Mouse (Mus musculus): ENCODE measurements around the gene Hist1h3c.

Hist1h3c gene

GRCm38 (mm10) chr13:23738041-23738440 is 7.4 kb downstream of the Hist1h3c start:
- TF ChIP-seq NANOG (IDR thresholded peaks at IDR 0.05; ENCODE audit: borderline replicate concordance, low read length) (no peak), POU5F1 (IDR thresholded peaks at IDR 0.05; ENCODE audit: borderline replicate concordance, low read length) (no peak), CTCF (conservative IDR thresholded peaks at IDR 0.05; ENCODE audit: low read length) (no peak)
- Histone ChIP-seq H3K27me3 (ENCODE audit: insufficient read depth, low read length) (no peaks in the 10 kb centered on the region), H3K4me1 (replicated peaks; ENCODE audit: low read depth, low read length) (peaks cover 16% of the 10 kb centered on the region), H3K4me3 (replicated peaks; ENCODE audit: low read length) (peak overlapping the region; percentile 81), H3K9me3 (ENCODE audit: low read length) (no peaks in the 10 kb centered on the region), H3K36me3 (ENCODE audit: insufficient read depth, low read length) (no peaks in the 10 kb centered on the region)

GRCm38 (mm10) chr13:23737091-23737490 is 8.3 kb downstream of the Hist1h3c start:
- Histone ChIP-seq H3K36me3 (ENCODE audit: insufficient read depth, low read length) (no peaks in the 10 kb centered on the region), H3K27me3 (ENCODE audit: insufficient read depth, low read length) (no peaks in the 10 kb centered on the region), H3K4me3 (replicated peaks; ENCODE audit: low read length) (no peak overlapping the region), H3K4me1 (replicated peaks; ENCODE audit: low read depth, low read length) (peaks cover 13% of the 10 kb centered on the region), H3K9me3 (ENCODE audit: low read length) (no peaks in the 10 kb centered on the region)
- TF ChIP-seq POU5F1 (IDR thresholded peaks at IDR 0.05; ENCODE audit: borderline replicate concordance, low read length) (no peak), CTCF (conservative IDR thresholded peaks at IDR 0.05; ENCODE audit: low read length) (no peak)

GRCm38 (mm10) chr13:23732156-23732804 is 13.1 kb downstream of the Hist1h3c start:
- Histone ChIP-seq H3K9me3 (ENCODE audit: low read length) (no peaks in the 10 kb centered on the region), H3K4me1 (replicated peaks; ENCODE audit: low read depth, low read length) (peaks cover 9% of the 10 kb centered on the region), H3K4me3 (replicated peaks; ENCODE audit: low read length) (no peak overlapping the region), H3K36me3 (ENCODE audit: insufficient read depth, low read length) (no peaks in the 10 kb centered on the region), H3K27me3 (ENCODE audit: insufficient read depth, low read length) (peaks cover 15% of the 10 kb centered on the region)
- TF ChIP-seq POU5F1 (IDR thresholded peaks at IDR 0.05; ENCODE audit: borderline replicate concordance, low read length) (no peak), CTCF (conservative IDR thresholded peaks at IDR 0.05; ENCODE audit: low read length) (peak; percentile 68), NANOG (IDR thresholded peaks at IDR 0.05; ENCODE audit: borderline replicate concordance, low read length) (no peak)

GRCm38 (mm10) chr13:23730479-23730878 is 14.9 kb downstream of the Hist1h3c start:
- peaks cover 17% of the 10 kb centered on the region for H3K27me3 ChIP-seq (ENCODE audit: insufficient read depth, low read length)
- TF ChIP-seq NANOG (IDR thresholded peaks at IDR 0.05; ENCODE audit: borderline replicate concordance, low read length) (no peak), CTCF (conservative IDR thresholded peaks at IDR 0.05; ENCODE audit: low read length) (no peak), POU5F1 (IDR thresholded peaks at IDR 0.05; ENCODE audit: borderline replicate concordance, low read length) (no peak)
- peaks cover 5% of the 10 kb centered on the region; the same call in 1 of the 2 replicates for H3K4me1 ChIP-seq (replicated peaks; ENCODE audit: low read depth, low read length)
- H3K36me3 ChIP-seq (ENCODE audit: insufficient read depth, low read length): no peaks in the 10 kb centered on the region
- no peak overlapping the region for H3K4me3 ChIP-seq (replicated peaks; ENCODE audit: low read length)
- H3K9me3 ChIP-seq (ENCODE audit: low read length): no peaks in the 10 kb centered on the region

- Histone ChIP-seq H3K36me3 (ENCODE audit: insufficient read depth, low read length) (no peaks in the 10 kb centered on the region), H3K27me3 (ENCODE audit: insufficient read depth, low read length) (peaks cover 17% of the 10 kb centered on the region), H3K9me3 (ENCODE audit: low read length) (no peaks in the 10 kb centered on the region), H3K4me1 (replicated peaks; ENCODE audit: low read depth, low read length) (peaks cover 5% of the 10 kb centered on the region; the same call in 1 of the 2 replicates), H3K4me3 (replicated peaks; ENCODE audit: low read length) (no peak overlapping the region)
- no peak for TF ChIP-seq POU5F1 (IDR thresholded peaks at IDR 0.05; ENCODE audit: borderline replicate concordance, low read length)
- no peak for TF ChIP-seq NANOG (IDR thresholded peaks at IDR 0.05; ENCODE audit: borderline replicate concordance, low read length)
- TF ChIP-seq CTCF (conservative IDR thresholded peaks at IDR 0.05; ENCODE audit: low read length): no peak
Measured at GRCm38 (mm10) chr13:23729706-23730105, 15.7 kb downstream of the Hist1h3c start.

GRCm38 (mm10) chr13:23729192-23729525 is 16.2 kb downstream of the Hist1h3c start:
- H3K9me3 ChIP-seq (ENCODE audit: low read length): no peaks in the 10 kb centered on the region
- peaks cover 17% of the 10 kb centered on the region for H3K27me3 ChIP-seq (ENCODE audit: insufficient read depth, low read length)
- TF ChIP-seq CTCF (conservative IDR thresholded peaks at IDR 0.05; ENCODE audit: low read length) (no peak), POU5F1 (IDR thresholded peaks at IDR 0.05; ENCODE audit: borderline replicate concordance, low read length) (no peak), NANOG (IDR thresholded peaks at IDR 0.05; ENCODE audit: borderline replicate concordance, low read length) (no peak)
- H3K36me3 ChIP-seq (ENCODE audit: insufficient read depth, low read length): no peaks in the 10 kb centered on the region
- no peak overlapping the region for H3K4me3 ChIP-seq (replicated peaks; ENCODE audit: low read length)
- peaks cover 5% of the 10 kb centered on the region; the same call in 1 of the 2 replicates for H3K4me1 ChIP-seq (replicated peaks; ENCODE audit: low read depth, low read length)

- Histone ChIP-seq H3K9me3 (ENCODE audit: low read length) (no peaks in the 10 kb centered on the region), H3K36me3 (ENCODE audit: insufficient read depth, low read length) (no peaks in the 10 kb centered on the region), H3K27me3 (ENCODE audit: insufficient read depth, low read length) (peaks cover 21% of the 10 kb centered on the region), H3K4me1 (replicated peaks; ENCODE audit: low read depth, low read length) (peaks cover 5% of the 10 kb centered on the region; the same call in 1 of the 2 replicates), H3K4me3 (replicated peaks; ENCODE audit: low read length) (no peak overlapping the region)
- TF ChIP-seq CTCF (conservative IDR thresholded peaks at IDR 0.05; ENCODE audit: low read length): no peak
- TF ChIP-seq POU5F1 (IDR thresholded peaks at IDR 0.05; ENCODE audit: borderline replicate concordance, low read length): no peak
- no peak for TF ChIP-seq NANOG (IDR thresholded peaks at IDR 0.05; ENCODE audit: borderline replicate concordance, low read length)
Measured at GRCm38 (mm10) chr13:23728472-23729191, 16.8 kb downstream of the Hist1h3c start.

- no peaks in the 10 kb centered on the region for H3K9me3 ChIP-seq (ENCODE audit: low read length)
- H3K4me1 ChIP-seq (replicated peaks; ENCODE audit: low read depth, low read length): peaks cover 5% of the 10 kb centered on the region; the same call in 1 of the 2 replicates
- TF ChIP-seq CTCF (conservative IDR thresholded peaks at IDR 0.05; ENCODE audit: low read length): no peak
- TF ChIP-seq NANOG (IDR thresholded peaks at IDR 0.05; ENCODE audit: borderline replicate concordance, low read length): no peak
- TF ChIP-seq POU5F1 (IDR thresholded peaks at IDR 0.05; ENCODE audit: borderline replicate concordance, low read length): no peak
- H3K36me3 ChIP-seq (ENCODE audit: insufficient read depth, low read length): no peaks in the 10 kb centered on the region
- H3K27me3 ChIP-seq (ENCODE audit: insufficient read depth, low read length): peaks cover 21% of the 10 kb centered on the region
- no peak overlapping the region for H3K4me3 ChIP-seq (replicated peaks; ENCODE audit: low read length)
Measured at GRCm38 (mm10) chr13:23725213-23725612, 20.2 kb downstream of the Hist1h3c start.

All from E14TG2a.4 (cell line).